Mouse (Mus musculus): ENCODE data around the gene Mapkapk3. TPM values are rescaled to one million over a fixed set of nuclear protein-coding genes. Genes with fewer than 3 reads are reported as not detected.

Gene Mapkapk3
- total RNA-seq, 2 experiments from 2014 or later, result 29.4 to 30.3 TPM

DNA sequence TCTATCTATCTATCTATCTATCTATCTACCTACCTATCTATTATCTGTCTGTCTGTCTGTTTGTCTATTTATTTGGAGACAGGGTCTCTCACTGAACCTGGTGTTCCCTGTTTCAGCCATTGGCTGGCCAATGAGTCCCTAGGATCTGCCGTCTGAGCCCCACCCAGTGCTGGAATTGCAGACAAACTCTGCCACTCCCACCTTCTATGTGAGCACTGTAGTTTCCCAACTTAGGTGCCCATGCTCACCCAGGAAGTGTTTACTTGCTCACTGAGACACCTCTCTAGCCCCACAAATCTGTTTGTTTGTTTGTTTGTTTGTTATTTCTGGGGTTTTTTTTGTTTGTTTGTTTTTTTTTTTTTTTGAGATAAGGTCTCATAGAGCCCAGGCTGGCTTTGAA, 22.6 kb downstream of the Mapkapk3 start:
- DNase-seq, result no peak

DNA sequence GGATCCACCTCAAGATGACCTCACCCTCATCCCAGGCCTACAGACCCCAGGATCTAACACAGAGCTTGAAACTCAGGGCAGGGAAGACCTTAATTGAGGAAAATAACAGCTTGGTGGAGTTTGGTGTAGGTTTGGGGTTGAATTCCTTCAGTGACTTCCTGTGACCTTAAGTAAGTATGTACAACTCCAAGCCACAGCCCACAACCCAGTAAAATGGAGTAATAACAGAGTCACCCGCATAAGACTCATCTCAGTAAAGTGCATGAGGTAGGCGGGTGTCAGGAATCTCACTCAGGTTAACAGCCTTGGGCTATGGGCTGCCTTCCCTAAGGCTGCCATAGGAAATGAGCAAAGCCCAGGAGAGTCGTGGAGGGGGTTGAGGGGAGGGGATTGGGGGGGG, 24.9 kb downstream of the Mapkapk3 start:
- no peak for DNase-seq

DNA sequence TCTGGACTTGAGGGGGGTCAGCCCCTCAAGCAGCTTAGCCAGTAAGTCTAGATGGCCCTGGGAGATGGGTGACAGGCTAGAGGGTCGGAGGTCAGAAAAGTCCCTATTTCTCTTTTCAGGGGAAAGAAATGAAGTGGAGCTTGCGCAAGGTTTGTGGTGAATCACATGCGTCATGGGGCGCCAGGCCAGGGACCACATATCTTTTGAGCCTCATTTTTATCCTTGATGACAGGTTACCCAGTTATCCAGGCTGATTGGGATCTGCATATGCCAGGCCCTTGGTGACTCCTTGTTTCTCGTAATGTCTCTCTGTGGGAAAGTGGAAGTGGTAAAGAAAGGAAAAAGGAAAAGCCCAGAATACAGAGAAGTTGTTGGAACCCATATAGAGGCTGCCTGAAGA, 25.8 kb downstream of the Mapkapk3 start:
- DNase-seq, result peak; percentile 51 to 55

DNA sequence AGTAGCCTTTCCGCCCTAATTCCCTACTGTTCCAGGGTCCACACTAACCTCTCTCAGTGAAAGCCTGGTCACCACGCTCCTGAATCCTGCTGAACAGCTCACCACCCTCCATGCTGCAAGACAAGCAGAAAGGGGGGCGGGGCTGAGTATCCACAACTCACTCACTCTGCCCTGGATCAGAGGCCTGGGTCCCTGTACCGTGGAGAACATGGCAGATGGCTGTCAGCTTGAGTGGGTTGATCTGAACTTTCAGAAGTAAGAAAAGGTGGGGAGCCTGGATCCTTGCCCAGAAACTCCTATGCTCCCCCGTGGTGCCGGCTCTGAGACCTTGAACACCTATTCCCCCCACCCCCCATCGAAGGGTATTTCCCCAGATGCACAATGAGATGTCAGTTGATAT, 27.3 kb downstream of the Mapkapk3 start:
- no peak for DNase-seq

DNA sequence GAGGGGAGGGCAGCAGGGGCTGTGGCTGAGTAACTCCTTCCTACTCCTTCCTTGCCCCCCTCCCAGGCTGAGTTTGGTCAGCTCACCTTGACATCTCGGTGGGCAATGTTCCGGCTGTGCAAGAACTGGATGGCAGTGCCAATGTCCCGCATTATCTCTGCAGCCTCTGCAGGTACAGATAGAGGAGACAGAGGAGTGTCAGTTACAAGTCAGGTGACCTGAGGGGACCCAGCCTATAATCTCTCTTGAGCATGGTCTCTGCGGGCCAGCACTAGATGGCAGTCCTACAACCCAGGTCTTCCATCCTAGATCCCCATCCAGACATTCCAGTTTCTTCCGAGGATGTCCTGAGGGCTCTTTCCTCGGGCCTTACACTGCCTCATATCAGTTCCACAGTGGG, 27.9 kb downstream of the Mapkapk3 start:
- DNase-seq, result no peak

DNA sequence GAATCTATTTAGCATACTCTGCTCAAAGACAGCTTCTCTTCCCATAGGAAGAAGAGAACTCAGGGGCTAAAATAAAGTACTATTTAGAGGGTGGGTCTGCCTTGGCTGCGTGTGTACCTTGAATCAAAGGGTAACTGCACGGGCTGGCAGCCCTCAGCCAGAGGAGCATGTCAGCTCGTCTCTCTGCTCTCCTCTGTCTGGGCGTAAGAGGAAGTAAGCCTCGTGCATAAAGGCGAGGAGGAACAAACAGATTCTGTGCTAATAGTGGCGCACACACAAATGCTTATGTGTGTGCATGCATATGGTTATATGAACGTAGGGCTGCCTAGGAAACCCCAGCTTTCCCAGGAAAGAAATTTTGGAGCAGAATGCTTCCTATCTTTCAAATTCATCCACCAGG, 28.8 kb downstream of the Mapkapk3 start:
- DNase-seq, result peak in 1 of 2 experiments; percentile 39

DNA sequence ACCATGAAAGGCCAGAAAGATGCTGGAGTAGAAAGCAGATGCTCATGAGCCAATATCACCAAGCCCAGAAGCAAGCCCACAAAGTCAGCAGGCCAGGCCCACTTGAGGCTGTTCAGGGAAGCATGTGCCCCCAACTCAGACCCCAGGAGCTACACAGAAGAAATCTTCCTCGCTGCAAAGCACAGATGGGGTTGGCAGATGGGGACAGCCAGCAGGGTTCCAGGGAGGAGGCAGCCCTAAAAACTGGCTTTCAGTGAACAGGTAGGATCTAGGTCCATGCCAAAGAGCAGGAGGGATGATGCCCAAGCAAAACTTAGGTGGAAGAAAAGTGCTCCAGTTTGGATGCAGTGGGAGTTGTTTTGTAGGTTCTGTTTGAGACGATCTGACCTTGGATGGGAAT, 29.2 kb downstream of the Mapkapk3 start:
- DNase-seq, result no peak

DNA sequence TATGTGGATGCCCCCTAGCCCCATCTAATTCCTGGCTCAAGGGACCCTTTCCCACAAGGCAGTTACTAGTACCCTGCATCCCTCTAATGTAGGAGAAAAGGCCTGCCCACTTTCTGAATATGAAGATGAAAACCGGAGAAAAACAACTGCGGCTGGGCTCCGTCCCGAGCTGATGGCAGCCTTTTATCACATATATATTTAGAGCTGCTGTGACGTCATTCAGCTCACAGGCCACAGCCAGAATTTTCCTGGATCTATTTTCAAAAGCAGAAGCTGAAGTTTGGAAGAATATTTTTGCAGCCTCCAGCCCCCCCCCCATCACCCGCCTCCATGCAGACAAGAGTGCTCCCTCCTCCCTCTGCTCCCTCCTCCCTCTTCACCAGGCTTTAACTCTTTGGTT, 30.1 kb downstream of the Mapkapk3 start:
- DNase-seq, result peak; percentile 53 to 63

DNA sequence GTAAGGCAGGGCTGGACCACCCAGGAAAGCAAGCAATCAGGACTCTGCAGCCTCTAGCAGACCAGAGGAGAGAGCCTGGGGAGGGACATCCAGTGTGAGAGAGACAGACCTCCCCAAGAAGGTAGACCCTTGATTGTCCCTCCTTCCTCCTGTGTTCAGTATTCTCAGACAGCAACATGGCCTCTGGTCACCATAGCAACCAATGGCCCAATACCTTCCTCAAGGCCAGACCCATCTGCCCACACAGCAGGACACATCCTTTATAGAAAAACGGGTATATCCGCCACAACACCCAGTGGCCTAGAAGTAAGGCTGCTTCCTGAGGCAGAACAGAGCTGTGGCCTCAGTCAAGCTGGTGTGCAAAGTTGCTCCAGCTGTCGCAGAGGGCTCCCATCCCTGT, 34.1 kb downstream of the Mapkapk3 start:
- DNase-seq, result no peak

DNA sequence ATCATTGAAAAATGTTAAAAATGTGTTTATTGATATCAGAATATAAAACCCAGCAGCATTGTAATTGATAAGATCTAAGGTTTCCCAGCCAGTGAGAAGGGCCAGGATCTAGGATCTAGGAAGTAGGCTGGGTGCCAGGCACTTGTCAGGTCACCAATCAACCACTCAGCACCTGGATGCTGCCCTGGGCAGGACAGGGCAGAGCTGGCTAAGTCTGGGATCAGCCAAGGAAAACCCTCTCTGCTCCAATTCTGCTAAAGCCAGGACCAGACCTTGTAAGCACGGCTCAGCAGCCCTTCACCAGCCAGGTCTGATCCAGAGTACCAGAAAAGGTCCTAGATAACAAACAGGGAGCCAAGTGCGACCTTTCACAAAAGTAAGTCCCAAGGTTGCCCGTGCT, 34.8 kb downstream of the Mapkapk3 start:
- DNase-seq, result no peak

DNA sequence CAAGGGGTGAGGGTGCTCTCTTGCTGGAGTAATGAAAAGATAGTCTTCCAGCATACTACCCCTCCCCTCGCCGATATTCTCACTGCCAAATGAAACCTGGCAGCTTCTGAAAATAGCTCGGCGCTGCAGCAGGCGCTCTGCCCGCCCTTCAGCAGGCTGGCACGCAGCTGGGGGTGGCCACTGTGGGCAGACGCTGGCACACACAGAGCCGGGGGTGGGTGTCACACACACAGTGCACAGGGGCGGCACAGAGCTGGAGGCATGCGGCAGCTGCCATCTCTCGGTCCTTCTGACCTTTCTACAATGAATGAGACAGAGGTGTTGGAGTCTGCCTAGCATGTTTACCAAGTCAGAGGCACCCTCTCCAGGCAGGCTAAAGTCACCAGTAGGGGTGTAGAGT, 35.2 kb downstream of the Mapkapk3 start:
- peak; percentile 69 to 84 for DNase-seq

DNA sequence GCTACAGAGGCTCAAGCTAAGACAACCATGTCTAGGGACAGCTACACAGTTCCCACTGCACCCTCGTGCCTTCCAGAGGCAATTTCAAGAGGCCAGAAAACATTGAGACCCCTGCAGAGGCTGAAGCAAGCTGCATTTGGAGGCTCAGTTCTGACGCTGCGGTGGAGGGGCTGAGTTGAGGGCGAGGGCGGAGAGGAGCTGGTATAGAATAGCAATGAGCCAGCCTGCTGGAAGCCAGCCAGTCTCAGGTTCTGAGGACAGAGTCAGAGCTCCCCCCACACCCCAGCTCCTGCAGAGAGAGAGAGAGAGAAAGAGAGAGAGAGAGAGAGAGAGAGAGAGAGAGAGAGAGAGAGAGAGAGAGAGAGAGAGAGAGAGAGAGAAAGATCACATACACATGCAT, 37.5 kb downstream of the Mapkapk3 start:
- DNase-seq, result no peak

DNA sequence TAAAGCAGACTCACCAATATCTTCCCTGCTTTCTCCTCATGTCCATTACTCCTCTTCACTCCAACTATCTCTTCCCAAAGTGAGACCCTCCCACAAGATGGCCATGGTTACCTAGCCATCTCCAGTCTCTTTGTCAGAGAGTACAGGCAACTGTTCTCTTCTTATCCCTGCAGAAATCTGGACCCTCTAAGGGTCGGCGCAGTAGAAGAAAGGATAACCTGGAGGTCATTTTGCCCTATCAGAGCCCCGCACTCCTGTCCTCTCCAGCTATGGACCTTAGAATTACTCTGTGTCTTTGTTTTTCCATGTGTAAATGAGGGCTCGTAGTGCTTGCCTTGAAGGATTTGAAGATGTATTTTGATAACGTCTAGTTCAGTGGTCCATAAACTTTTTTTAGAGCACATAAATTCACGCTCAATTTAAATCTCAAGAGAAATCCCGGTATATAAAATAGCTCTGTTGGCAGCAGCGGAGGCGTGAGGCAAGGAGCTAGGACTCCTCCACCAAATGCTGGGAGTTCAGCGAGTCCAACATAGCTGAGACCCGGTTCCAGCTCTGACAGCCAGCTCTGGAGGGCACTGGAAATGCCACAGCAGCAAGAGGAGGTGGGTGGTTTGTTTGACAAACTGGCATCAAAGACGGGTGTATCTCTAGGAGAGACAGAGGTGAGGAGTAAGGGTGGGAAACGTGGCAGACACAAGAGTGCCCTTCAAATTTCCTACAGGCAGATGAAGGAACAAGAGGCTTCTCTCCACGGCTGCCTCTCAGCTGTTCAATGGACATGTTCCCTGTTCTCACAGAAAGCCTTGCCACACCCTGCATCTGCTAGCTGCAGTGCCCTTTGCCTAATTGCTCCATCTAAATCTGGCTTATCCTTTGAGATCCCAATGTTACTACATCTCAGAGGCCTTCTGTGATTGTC, 39.0 kb downstream of the Mapkapk3 start:
- DNase-seq, result no peak

DNA sequence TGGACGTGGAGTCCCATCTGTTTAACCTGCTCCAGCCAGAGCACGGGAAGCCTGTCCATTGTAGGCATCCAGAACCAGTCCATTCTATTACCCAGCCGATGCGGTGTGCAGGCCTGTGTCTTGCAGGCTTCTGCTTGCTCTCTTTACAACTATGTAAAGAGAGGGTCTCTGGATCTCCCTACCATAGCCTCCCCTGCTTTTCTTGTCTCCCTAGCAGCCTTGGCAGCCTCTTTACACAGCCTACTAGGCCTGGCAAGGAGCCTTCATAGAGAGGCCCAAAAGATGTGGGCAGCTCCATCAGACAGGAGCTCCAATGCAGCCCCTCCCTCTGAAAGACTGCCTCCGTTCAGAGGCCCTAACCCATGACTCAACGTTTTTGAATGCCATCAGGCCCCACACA, 40.5 kb downstream of the Mapkapk3 start:
- DNase-seq, result no peak

DNA sequence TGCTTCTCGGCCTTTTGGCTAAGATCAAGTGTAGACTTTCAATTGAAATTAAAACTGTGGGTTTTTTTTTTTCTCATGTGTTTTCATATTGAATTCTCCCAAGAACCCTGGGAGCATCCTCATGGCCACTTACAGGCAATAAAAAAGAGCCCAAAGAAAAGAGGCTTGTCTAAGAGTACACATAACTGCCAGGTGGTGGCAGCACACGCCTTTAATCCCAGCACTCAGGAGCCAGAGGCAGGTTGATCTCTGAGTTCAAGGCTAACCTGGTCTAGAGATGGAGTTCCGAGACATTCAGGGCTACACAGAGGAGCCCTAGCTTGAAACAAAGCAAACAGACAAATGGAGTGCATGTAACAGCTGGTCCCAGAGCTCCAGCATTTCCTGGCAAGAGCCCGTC, 43.5 kb downstream of the Mapkapk3 start:
- DNase-seq, result peak in 1 of 2 experiments; percentile 25

DNA sequence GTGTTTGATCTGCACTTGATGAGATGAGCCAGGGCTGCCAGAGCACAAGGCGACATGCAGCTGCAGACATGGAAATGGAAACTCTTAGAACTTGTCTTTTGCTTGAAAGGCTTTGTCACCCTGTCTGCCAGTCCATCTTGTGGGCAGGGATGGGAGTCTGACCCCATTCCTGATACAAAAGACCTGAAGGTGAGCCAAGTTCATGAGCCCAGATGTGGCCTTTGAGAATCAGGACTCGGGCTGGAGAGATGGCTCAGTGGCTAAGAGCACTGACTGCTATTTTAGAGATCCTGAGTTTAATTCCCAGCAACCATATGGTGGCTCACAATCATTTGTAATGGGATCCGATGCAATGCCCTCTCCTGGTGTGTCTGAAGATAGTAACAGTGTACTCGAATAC, 44.4 kb downstream of the Mapkapk3 start:
- no peak for DNase-seq

DNA sequence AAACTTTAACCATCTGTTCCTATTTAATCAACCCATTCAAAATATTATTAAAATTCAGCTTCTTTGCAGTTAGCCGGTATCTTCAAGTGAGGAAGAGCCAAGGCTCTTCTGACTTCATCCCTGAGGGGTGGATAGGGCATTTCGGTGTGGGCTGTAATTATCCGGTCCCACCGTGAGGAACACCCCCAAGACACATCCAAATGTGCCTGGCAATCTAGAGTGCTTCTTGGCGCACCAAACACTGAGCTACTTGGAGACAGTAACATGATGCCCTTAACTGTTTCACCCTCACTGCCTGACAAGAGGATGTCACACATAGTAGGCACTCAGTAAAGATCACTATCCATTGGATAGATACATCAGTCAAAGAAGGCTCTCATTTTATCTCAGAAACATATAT, 53.5 kb downstream of the Mapkapk3 start:
- no peak for DNase-seq

DNA sequence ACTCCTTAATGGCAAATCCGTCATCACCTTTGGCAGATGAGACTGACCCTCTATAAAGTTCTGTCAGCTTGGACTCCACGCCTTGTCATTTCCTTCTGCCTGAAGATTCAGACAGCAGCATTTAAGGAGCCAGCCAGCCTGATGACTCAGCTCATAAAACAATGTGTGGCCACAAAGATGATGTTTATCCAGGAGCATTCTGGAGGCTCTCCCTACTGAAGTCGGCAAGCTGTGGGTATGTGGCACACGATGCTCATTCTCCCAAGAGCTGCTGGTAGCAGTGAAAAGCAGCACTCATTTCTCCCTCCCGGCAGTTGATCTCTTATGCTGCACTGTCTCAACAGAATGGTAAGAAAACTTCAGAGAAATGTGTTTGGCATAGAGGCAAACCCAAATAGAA, 54.4 kb downstream of the Mapkapk3 start:
- DNase-seq, result no peak

DNA sequence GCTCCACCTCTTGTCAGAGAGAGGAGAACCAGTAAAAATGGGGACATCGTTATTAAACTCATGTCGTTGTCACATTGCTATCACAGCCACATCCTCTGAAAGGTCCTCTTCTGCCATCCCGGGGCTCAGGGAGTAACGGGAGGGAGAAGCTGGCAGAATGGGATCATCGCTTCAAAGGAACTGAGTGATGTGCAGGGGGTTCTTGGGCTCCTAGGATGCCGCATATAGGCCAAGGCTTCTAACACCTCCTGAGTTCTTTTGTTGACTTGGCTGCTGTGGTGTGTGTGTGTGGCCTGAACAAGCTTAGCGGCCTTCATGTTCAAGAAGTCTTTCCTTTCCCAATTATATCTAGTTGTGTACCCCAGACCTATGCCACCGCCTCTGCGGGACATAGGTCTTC, 57.5 kb downstream of the Mapkapk3 start:
- DNase-seq, result no peak

DNA sequence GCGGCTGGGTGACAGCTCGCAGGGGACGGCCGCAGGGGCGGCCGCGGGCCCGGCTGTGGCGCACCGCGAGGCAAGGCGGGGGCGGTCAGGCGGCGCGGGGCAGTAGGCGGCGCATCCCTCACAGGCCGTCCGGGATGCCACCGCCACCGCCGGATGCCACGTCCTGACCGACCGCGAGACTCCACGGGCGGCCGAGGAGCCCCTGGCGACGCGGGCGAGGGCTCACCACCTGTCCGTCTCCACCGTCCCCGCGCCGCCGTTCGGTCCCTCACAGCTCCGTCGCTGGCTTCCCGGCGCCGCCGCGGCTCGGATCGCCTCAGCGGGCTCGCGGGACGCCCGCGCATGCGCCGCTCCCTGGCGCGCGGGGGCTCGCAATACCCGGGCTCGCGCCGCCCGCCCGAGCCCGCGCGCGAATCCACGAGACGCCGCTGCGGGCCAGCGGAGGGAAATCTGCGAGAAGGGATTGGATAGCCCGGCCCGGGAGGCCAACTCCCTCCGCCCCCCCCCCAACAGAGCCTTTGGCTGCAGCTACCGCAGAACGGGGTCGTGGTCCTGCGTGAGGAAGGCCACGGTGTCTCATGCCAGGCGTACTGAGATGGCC, 58.0 kb downstream of the Mapkapk3 start, which contains the start of gene Dock3:
TSS of gene Dock3 (minus strand) at position 371 of the 601 bp plus-strand sequence.
- peak; percentile 56 to 69 for DNase-seq

DNA sequence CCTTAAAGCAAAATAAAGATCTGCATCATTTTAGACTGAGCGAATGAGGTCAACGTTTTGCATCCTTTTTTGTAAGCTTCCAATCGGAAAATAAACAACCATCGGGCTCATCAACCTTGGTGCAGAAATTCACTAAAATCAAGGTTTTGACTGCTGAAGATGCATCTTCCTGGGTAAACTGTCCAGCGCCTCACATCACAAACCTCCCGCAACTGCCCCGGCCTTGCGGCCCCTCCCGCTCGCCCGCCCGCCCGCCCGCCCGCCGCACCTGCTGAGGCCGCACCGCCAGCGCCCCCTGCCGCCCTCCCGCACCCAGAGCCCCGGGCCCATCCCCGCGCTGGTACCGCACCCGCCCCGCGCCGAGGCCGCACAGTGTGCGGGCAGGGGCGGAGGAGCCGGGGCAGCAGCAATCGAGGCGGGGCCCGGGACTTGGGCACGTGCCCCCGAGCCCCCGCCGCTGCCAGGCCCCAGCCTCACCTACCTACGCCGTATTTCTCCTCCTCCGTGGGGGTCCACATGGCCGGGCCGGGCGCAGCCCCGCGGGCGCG, 58.6 kb downstream of the Mapkapk3 start:
- DNase-seq, result no peak

DNA sequence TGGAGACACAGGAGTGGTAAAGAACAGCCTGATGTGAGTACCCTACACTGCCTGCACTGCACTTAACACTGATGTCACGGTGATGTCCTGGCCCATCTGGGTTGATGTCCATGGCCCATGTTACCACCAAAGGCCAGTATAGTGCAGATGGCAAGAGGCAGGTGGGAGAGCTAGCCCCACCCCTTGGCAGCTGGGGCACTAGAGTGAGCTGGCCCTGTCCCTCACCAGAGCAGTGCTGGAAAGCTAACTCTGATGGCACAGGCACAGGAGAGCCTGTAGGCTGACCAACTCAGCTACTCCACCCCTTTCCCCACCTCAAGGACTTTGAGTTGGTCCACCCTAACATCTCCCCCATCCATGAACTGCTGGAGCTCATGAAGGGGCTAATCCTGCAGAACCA, 65.1 kb downstream of the Mapkapk3 start:
- DNase-seq, result no peak

All from heart, adult 18-20 months (tissue).